Comparison of ENCODE assay signal across 18 mouse cellular contexts in the genomic region with DNA sequence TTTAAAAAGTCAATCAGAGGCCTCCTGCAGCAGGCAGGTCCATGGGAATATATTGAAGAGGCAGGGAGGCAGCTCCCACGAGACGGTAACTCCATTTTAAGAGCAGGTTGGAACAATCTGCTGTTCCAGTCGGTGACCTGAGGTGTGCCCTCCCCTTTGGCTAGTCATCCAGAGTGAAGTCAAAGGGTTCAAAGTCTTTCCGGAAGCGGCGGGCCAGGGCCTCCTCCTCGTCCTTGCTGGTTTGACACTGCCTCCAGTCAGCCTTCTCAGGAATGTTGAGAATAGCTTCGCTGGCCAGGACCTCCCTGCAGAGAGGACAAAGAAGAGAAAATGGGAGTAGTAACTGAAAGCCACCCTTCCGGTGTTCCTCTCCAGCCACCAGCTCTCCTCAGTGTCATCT. TPM values are rescaled to one million over a fixed set of nuclear protein-coding genes. Genes with fewer than 3 reads are reported as not detected.
A peak's percentile ranks its signal among the peaks of the same experiment; 100 is the strongest.
DNase-seq lines count a peak whose midpoint lies in the region; ATAC-seq lines count a peak whose summit lies in the region.
"Had no signal": no experiment of that assay in that cellular context is flagged by ENCODE, and none has a peak within 500 bp of the region (broad histone marks: within the 10 kb centered on the region; RNA-seq: fewer than 3 reads in every experiment).

No protein-coding gene starts in this region.

- no peaks in the 10 kb centered on the region for H3K27me3 ChIP-seq in kidney, embryonic 14.5 days (ENCODE audit: control insufficient read depth, insufficient read depth, low read length)
- no peaks in the 10 kb centered on the region for H3K27me3 ChIP-seq in kidney, embryonic 15.5 days
- no peaks in the 10 kb centered on the region for H3K27me3 ChIP-seq in forebrain, embryonic 12.5 days
- H3K27me3 ChIP-seq: heart, embryonic 13.5 days had no signal

- H3K4me3 ChIP-seq in kidney, embryonic 14.5 days (ENCODE audit: low read length) = no peak overlapping the region
- no peak overlapping the region for H3K4me3 ChIP-seq in kidney, embryonic 15.5 days (replicated peaks)
- no peak overlapping the region for H3K4me3 ChIP-seq in forebrain, embryonic 12.5 days (replicated peaks)
- H3K4me3 ChIP-seq: heart, embryonic 13.5 days; layer of hippocampus, adult 2 months; limb, embryonic 10.5 days had no signal

- peaks cover 16% of the 10 kb centered on the region for H3K4me1 ChIP-seq in kidney, embryonic 14.5 days (ENCODE audit: control insufficient read depth, insufficient read depth, low read length)
- H3K4me1 ChIP-seq in kidney, embryonic 15.5 days = peaks cover 18% of the 10 kb centered on the region
- H3K4me1 ChIP-seq in forebrain, embryonic 12.5 days = peaks cover 23% of the 10 kb centered on the region

- WGBS in kidney, embryonic 14.5 days = 65% methylated on average over 9 of the region's 9 CpGs
- 59% methylated on average over 9 of the region's 9 CpGs for WGBS in kidney, embryonic 15.5 days
- 43% methylated on average over 9 of the region's 9 CpGs for WGBS in large intestine, adult 2 months
- 89% methylated on average over 9 of the region's 9 CpGs for WGBS in forebrain, embryonic 12.5 days

- H3K4me2 ChIP-seq in kidney, embryonic 14.5 days (replicated peaks; ENCODE audit: low read depth, low read length) = no peak overlapping the region
- no peak overlapping the region for H3K4me2 ChIP-seq in kidney, embryonic 15.5 days
- H3K4me2 ChIP-seq in forebrain, embryonic 12.5 days = no peak overlapping the region
- H3K4me2 ChIP-seq: heart, embryonic 13.5 days had no signal

- H3K27ac ChIP-seq in kidney, embryonic 14.5 days (ENCODE audit: low read depth, low read length) = no peak overlapping the region
- H3K27ac ChIP-seq in kidney, embryonic 15.5 days = peak overlapping the region; percentile 58
- H3K27ac ChIP-seq in forebrain, embryonic 12.5 days = no peak overlapping the region
- H3K27ac ChIP-seq: heart, embryonic 13.5 days; layer of hippocampus, adult 2 months; limb, embryonic 10.5 days had no signal

- no peak for ATAC-seq in kidney, embryonic 14.5 days (ENCODE audit: low FRiP score, low TSS enrichment)
- no peak for ATAC-seq in kidney, embryonic 15.5 days (replicated peaks; ENCODE audit: low FRiP score)
- no peak for ATAC-seq in forebrain, embryonic 12.5 days (ENCODE audit: low FRiP score)
- ATAC-seq: hindbrain, embryonic 16.5 days; midbrain, embryonic 16.5 days had no signal

- intact Hi-C loops in gastrocnemius, postnatal 36 days (cut with DNase I) = no loop called here

- peaks cover 52% of the 10 kb centered on the region for H3K36me3 ChIP-seq in kidney, embryonic 14.5 days (ENCODE audit: control insufficient read depth, insufficient read depth, low read length)
- H3K36me3 ChIP-seq in kidney, embryonic 15.5 days = peaks cover 60% of the 10 kb centered on the region
- H3K36me3 ChIP-seq in forebrain, embryonic 12.5 days (replicated peaks) = peaks cover 50% of the 10 kb centered on the region

- no peak overlapping the region for H3K9ac ChIP-seq in kidney, embryonic 14.5 days (ENCODE audit: low read depth, low read length)
- H3K9ac ChIP-seq in kidney, embryonic 15.5 days = no peak overlapping the region
- H3K9ac ChIP-seq in forebrain, embryonic 12.5 days = no peak overlapping the region
- H3K9ac ChIP-seq: heart, embryonic 13.5 days had no signal

- DNase-seq in kidney, adult 11 months = peak; percentile 87
- DNase-seq in adrenal gland, postnatal 36 days = peak; percentile 31
- DNase-seq in large intestine, adult 2 months (ENCODE audit: low read depth, low spot score) = peak; percentile 69
- no peak for DNase-seq in gastrocnemius, postnatal 36 days
- no peak for DNase-seq in heart, adult 8-10 months (ENCODE audit: low spot score)
- DNase-seq: cerebellum, adult 9-11 months; heart, postnatal 36 days; lung, adult 18-20 months; retina, postnatal 1 day; right cerebral cortex, postnatal 4 days had no signal

- no peaks in the 10 kb centered on the region for H3K9me3 ChIP-seq in kidney, embryonic 14.5 days (ENCODE audit: control insufficient read depth, low read length)
- no peaks in the 10 kb centered on the region for H3K9me3 ChIP-seq in kidney, embryonic 15.5 days (replicated peaks)
- H3K9me3 ChIP-seq in forebrain, embryonic 12.5 days = no peaks in the 10 kb centered on the region
- H3K9me3 ChIP-seq: heart, embryonic 13.5 days; limb, embryonic 10.5 days had no signal

RNA-seq across cellular contexts. Expression of a gene that starts 3.1 kb away (rescaled TPM):
- polyA plus RNA-seq in kidney, embryonic 14.5 days (2014; fragmentation: Nextera tagmentation; extraction: Ambion mirVana) = 39.1 and 54.6 TPM in 2 replicates
- total RNA-seq in adrenal gland, postnatal 36 days (2021) = 10 to 100 TPM; 57.3 to 92.5 TPM
- polyA plus RNA-seq in kidney, embryonic 15.5 days (2015; fragmentation: Nextera tagmentation; extraction: Ambion mirVana) = 47.7 and 48.4 TPM in 2 replicates
- polyA plus RNA-seq in large intestine, adult 2 months (2012; rRNA removed) = 14.1 and 27.9 TPM in 2 replicates
- polyA plus RNA-seq in forebrain, embryonic 12.5 days (2016; fragmentation: Nextera tagmentation; extraction: Ambion mirVana) = 65.1 and 70.9 TPM in 2 replicates
- 10 to 100 TPM; 13.7 to 17.8 TPM for total RNA-seq in gastrocnemius, postnatal 36 days (2021)
- 10 to 100 TPM; 27.2 to 33.0 (median 29.3) TPM for total RNA-seq in heart, adult 8-10 months (2022)

RNA-seq across cellular contexts. Expression of a gene that starts 25.3 kb away (rescaled TPM):
- 26.2 and 39.2 TPM in 2 replicates for polyA plus RNA-seq in kidney, embryonic 14.5 days (2014; fragmentation: Nextera tagmentation; extraction: Ambion mirVana)
- 10 to 100 TPM; 19.3 to 31.7 TPM for total RNA-seq in adrenal gland, postnatal 36 days (2021)
- polyA plus RNA-seq in kidney, embryonic 15.5 days (2015; fragmentation: Nextera tagmentation; extraction: Ambion mirVana) = 31.0 and 34.2 TPM in 2 replicates
- 5.8 and 6.4 TPM in 2 replicates for polyA plus RNA-seq in large intestine, adult 2 months (2012; rRNA removed)
- polyA plus RNA-seq in forebrain, embryonic 12.5 days (2016; fragmentation: Nextera tagmentation; extraction: Ambion mirVana) = 47.5 and 49.0 TPM in 2 replicates
- 1 to 10 TPM; 5.6 to 5.9 TPM for total RNA-seq in gastrocnemius, postnatal 36 days (2021)
- 10 to 100 TPM in 1 of 4 experiments, 1 to 10 TPM in 3; 7.3 to 10.3 (median 9.0) TPM for total RNA-seq in heart, adult 8-10 months (2022)

RNA-seq across cellular contexts. Expression of a gene that starts 35.9 kb away (rescaled TPM):
- polyA plus RNA-seq in kidney, embryonic 14.5 days (2014; fragmentation: Nextera tagmentation; extraction: Ambion mirVana) = 95.1 and 117 TPM in 2 replicates
- 10 to 100 TPM; 26.0 to 26.9 TPM for total RNA-seq in adrenal gland, postnatal 36 days (2021)
- 87.4 and 93.7 TPM in 2 replicates for polyA plus RNA-seq in kidney, embryonic 15.5 days (2015; fragmentation: Nextera tagmentation; extraction: Ambion mirVana)
- polyA plus RNA-seq in large intestine, adult 2 months (2012; rRNA removed) = 31.0 and 32.4 TPM in 2 replicates
- 123 TPM in 2 replicates for polyA plus RNA-seq in forebrain, embryonic 12.5 days (2016; fragmentation: Nextera tagmentation; extraction: Ambion mirVana)
- total RNA-seq in gastrocnemius, postnatal 36 days (2021) = 10 to 100 TPM; 11.5 to 12.3 TPM
- total RNA-seq in heart, adult 8-10 months (2022) = 10 to 100 TPM; 14.1 to 21.6 (median 18.3) TPM

RNA-seq across cellular contexts. Expression of a gene that starts 40.8 kb away (rescaled TPM):
- 29.7 and 39.0 TPM in 2 replicates for polyA plus RNA-seq in kidney, embryonic 14.5 days (2014; fragmentation: Nextera tagmentation; extraction: Ambion mirVana)
- 10 to 100 TPM; 15.8 to 32.5 TPM for total RNA-seq in adrenal gland, postnatal 36 days (2021)
- 46.5 and 51.4 TPM in 2 replicates for polyA plus RNA-seq in kidney, embryonic 15.5 days (2015; fragmentation: Nextera tagmentation; extraction: Ambion mirVana)
- polyA plus RNA-seq in large intestine, adult 2 months (2012; rRNA removed) = 15.8 and 23.7 TPM in 2 replicates
- polyA plus RNA-seq in forebrain, embryonic 12.5 days (2016; fragmentation: Nextera tagmentation; extraction: Ambion mirVana) = 21.0 and 22.4 TPM in 2 replicates
- 1 to 10 TPM; 3.1 to 4.0 TPM for total RNA-seq in gastrocnemius, postnatal 36 days (2021)
- 10 to 100 TPM in 1 of 4 experiments, 1 to 10 TPM in 3; 6.7 to 11.7 (median 7.7) TPM for total RNA-seq in heart, adult 8-10 months (2022)

Comparison
In these comparisons a context has a peak if more than half of its experiments do, and no peak if none do; other contexts are left out.
1. DNase-seq: peak in kidney, adult 11 months (single experiment), adrenal gland, postnatal 36 days (2 of 2) and large intestine, adult 2 months (single experiment); none in gastrocnemius, postnatal 36 days (0 of 2) and heart, adult 8-10 months (single experiment).